Mouse (Mus musculus) adrenal gland, postnatal 10 days (tissue): ENCODE results near the gene Tbccd1. TPM values are rescaled to one million over a fixed set of nuclear protein-coding genes. Genes with fewer than 3 reads are reported as not detected.
"Not testable (repeated sequence)": the region's sequence is repeated elsewhere in the genome, so short reads cannot be mapped to it uniquely, and the experiment has no call there.

ENCODE experiments used
- DNase-seq: peaks from one replicate; pipeline ENCODE4 v3.0.0; 2021; ENCODE audit warnings: mixed read lengths
- total RNA-seq, 2 experiments: library from RNA; stranded (reverse); gene quantifications; 2 replicates each; pipeline ENCODE4 v1.2.3; 2021

The Tbccd1 gene
- total RNA-seq, 2 experiments from 2014 or later = 16.8 to 20.4 TPM

GRCm38 (mm10) chr16:22782686-22783085 lies 74.8 kb downstream of the Tbccd1 start:
- no peak for DNase-seq

- DNase-seq = no peak
These were observed 78.1 kb downstream of the Tbccd1 start for GRCm38 (mm10) chr16:22779228-22779835.

GRCm38 (mm10) chr16:22778296-22778695 lies 79.2 kb downstream of the Tbccd1 start:
- not testable (repeated sequence) for DNase-seq

GRCm38 (mm10) chr16:22775471-22775985 lies 81.9 kb downstream of the Tbccd1 start:
- no peak for DNase-seq

DNA sequence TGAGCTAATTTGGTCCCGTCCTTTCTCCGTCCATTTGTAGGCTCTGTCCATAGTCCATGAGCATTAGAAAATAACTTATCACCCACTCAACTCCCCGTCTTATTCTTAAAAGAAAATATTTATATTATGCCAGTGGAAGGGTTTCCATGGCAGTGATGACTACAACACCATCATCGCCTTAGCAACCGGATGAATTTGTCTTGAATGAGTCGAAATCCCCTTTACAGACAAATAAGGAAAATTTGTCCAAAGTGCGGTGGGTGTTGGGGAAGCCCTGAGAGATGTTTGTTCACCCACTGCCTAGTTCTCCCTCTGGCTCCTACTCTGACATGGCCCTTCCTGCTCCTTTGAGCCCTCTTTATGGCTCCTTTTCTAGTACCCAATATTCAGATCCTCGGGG lies 88.8 kb downstream of the Tbccd1 start:
- DNase-seq = no peak

DNA sequence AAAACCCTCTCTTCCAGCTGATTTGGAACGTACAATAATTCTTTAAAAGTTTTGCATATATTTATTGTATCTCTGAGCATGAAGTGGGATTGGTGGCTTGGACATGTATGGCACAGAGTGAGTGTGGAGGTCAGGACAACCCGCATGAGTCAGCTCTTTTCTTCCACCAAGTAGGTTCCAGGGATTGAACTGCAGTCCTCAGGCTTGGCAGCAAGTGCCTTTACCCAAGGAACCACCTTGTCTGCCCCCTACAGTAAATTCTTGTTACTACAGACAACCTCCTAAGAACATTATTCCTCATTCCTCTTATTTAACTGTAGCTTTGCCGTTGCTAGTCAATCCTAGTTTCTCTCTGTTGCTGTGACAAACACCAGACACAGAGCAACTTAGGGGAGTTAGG lies 90.1 kb downstream of the Tbccd1 start:
- DNase-seq = no peak

DNA sequence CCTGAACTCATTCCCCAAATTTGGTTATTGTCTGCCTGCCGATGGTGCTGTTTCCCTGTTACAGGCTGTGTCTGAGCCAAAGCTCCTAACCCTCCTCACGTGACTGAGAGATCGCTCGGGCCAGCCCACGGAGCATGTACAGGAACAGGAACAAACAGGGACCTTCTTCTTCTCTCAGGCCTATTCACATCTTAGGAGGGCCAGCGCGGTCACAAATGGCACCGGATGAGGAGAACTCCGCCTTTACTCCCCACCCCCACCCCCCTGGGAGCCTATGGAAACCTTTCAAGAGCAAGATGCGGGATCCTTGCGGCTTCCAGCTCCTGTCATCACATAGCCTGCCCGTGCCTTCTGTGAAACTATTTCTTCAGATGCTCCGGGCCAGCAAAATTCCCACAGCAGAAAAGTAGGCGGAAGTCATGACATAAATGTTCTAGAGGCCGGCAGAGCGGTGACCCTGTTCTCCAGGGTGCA lies 90.7 kb downstream of the Tbccd1 start:
- peak; percentile 16 for DNase-seq

GRCm38 (mm10) chr16:22765531-22765930 lies 91.9 kb downstream of the Tbccd1 start:
- DNase-seq = no peak

Other genes starting within 250 kb of the Tbccd1 start
- 1 to 10 TPM; 2.3 to 3.1 TPM for gene Dgkg, start 200.4 kb downstream of the Tbccd1 start, total RNA-seq
- not detected for gene Crygs, start 46.1 kb downstream of the Tbccd1 start, total RNA-seq
- 10 to 100 TPM; 59.9 to 65.8 TPM for gene Dnajb11, start 176 bp upstream of the Tbccd1 start, total RNA-seq
- 1,000 to 10,000 TPM; 3,016 to 7,289 TPM for gene Ahsg, start 33.6 kb upstream of the Tbccd1 start, total RNA-seq
- 100 to 1,000 TPM in 1 of 2 experiments, 10 to 100 TPM in 1; 87.0 to 166 TPM for gene Fetub, start 60.7 kb upstream of the Tbccd1 start, total RNA-seq
- 100 to 1,000 TPM in 1 of 2 experiments, 10 to 100 TPM in 1; 96.2 to 217 TPM for gene Hrg, start 93.4 kb upstream of the Tbccd1 start, total RNA-seq
- 10 to 100 TPM; 27.4 to 62.7 TPM for gene Kng2, start 171.8 kb upstream of the Tbccd1 start, total RNA-seq
- gene Kng1, start 200.2 kb upstream of the Tbccd1 start, total RNA-seq = 100 to 1,000 TPM; 216 to 507 TPM
- gene Eif4a2, start 249.8 kb upstream of the Tbccd1 start, total RNA-seq = 100 to 1,000 TPM; 295 to 433 TPM